In genomic region chr6:41055581-41055980, GRCm38 (mm10) we compare ENCODE assay signal across 9 mouse cellular contexts. TPM values are rescaled to one million over a fixed set of nuclear protein-coding genes. Genes with fewer than 3 reads are reported as not detected.
DNase-seq lines count a peak whose midpoint lies in the region; ATAC-seq and TF ChIP-seq lines count a peak whose summit lies in the region.
"Had no signal": no experiment of that assay in that cellular context is flagged by ENCODE, and none has a peak within 500 bp of the region (broad histone marks: within the 10 kb centered on the region; RNA-seq: fewer than 3 reads in every experiment).

No protein-coding gene starts in this region.

- peak; percentile 43 for TF ChIP-seq RAD21 in CH12.LX (IDR thresholded peaks at IDR 0.05; ENCODE audit: low read depth, low read length)

- no peak overlapping the region for H3K4me2 ChIP-seq in kidney, embryonic 16.5 days (replicated peaks; ENCODE audit: low read depth, low read length)
- no peak overlapping the region for H3K4me2 ChIP-seq in CH12.LX (ENCODE audit: insufficient read depth, low read depth, poor library complexity, severe bottlenecking)
- no peak overlapping the region for H3K4me2 ChIP-seq in limb, embryonic 11.5 days (ENCODE audit: low read depth, severe bottlenecking)

- no peaks in the 10 kb centered on the region for H3K9me3 ChIP-seq in kidney, embryonic 16.5 days (ENCODE audit: low read length)
- H3K9me3 ChIP-seq in CH12.LX (replicated peaks; ENCODE audit: low read length), result no peaks in the 10 kb centered on the region
- no peaks in the 10 kb centered on the region for H3K9me3 ChIP-seq in limb, embryonic 11.5 days (ENCODE audit: control insufficient read depth, low read length)

- peak; percentile 24; the same call in 1 of the 2 replicates for TF ChIP-seq CTCF in cerebellum, adult 2 months (IDR thresholded peaks at IDR 0.05; ENCODE audit: borderline replicate concordance, insufficient read depth, low read depth, low read length)
- peak; percentile 62 to 73 for TF ChIP-seq CTCF in CH12.LX (conservative IDR thresholded peaks at IDR 0.05 in 1 of 2, IDR thresholded peaks at IDR 0.05 in 1 of 2; ENCODE audit: low read depth in 2 of 2, low read length in 2 of 2)
- TF ChIP-seq CTCF in thymus, adult 2 months (IDR thresholded peaks at IDR 0.05; ENCODE audit: borderline replicate concordance, control insufficient read depth, extremely low read depth, insufficient read depth, low read length, poor library complexity), result no peak

- TF ChIP-seq EP300 in CH12.LX (IDR thresholded peaks at IDR 0.05; ENCODE audit: low read length), result no peak

- no peak overlapping the region for H3K9ac ChIP-seq in kidney, embryonic 16.5 days (replicated peaks; ENCODE audit: low read length)
- H3K9ac ChIP-seq in CH12.LX (ENCODE audit: insufficient read depth, low read depth), result no peak overlapping the region
- no peak overlapping the region for H3K9ac ChIP-seq in limb, embryonic 11.5 days (ENCODE audit: low read length)

- DNase-seq in cerebellum, adult 2 months, result no peak
- peak; percentile 34 to 51 for DNase-seq in kidney, postnatal 4 days
- peak; percentile 58 for DNase-seq in CH12.LX (ENCODE audit: extremely low read depth)
- DNase-seq in limb, embryonic 11.5 days (ENCODE audit: low spot score), result peak; percentile 49
- peak; percentile 64 for DNase-seq in thymus, adult 2 months

- H3K4me3 ChIP-seq in cerebellum, adult 2 months (replicated peaks; ENCODE audit: insufficient read depth, low read depth, low read length), result no peak overlapping the region
- H3K4me3 ChIP-seq in kidney, embryonic 16.5 days (ENCODE audit: low read length), result no peak overlapping the region
- H3K4me3 ChIP-seq in CH12.LX (replicated peaks in 1 of 3; ENCODE audit: low read depth in 2 of 3, low read length in 2 of 3, poor library complexity in 1 of 3), result no peak overlapping the region
- H3K4me3 ChIP-seq in limb, embryonic 11.5 days (ENCODE audit: low read depth, low read length), result no peak overlapping the region
- no peak overlapping the region for H3K4me3 ChIP-seq in thymus, adult 2 months (ENCODE audit: control insufficient read depth, insufficient read depth, low read length)

- dilution Hi-C loops in CH12.LX (cut with MboI; ENCODE audit: extremely low pct_ligation_motif_present, extremely low pct_unique_long_range_greater_than_20kb, low sequenced_read_pairs), result no loop called here

- 23% methylated on average over 2 of the region's 2 CpGs for WGBS in cerebellum, adult 2 months
- WGBS in kidney, embryonic 16.5 days, result 50% methylated on average over 2 of the region's 2 CpGs
- WGBS in limb, embryonic 11.5 days, result 50% methylated on average over 2 of the region's 2 CpGs
- 3% methylated on average over 2 of the region's 2 CpGs for WGBS in thymus, adult 2 months

- in situ Hi-C loops in CH12.LX (cut with MboI; ENCODE audit: low pct_ligation_motif_present, low pct_unique_long_range_greater_than_20kb, low sequenced_read_pairs), result no loop called here

- no peak for TF ChIP-seq POLR2A in cerebellum, adult 2 months (IDR thresholded peaks at IDR 0.05; ENCODE audit: borderline replicate concordance, insufficient read depth, low read length)
- no peak for TF ChIP-seq POLR2A in CH12.LX (IDR thresholded peaks at IDR 0.05; ENCODE audit: low read depth, low read length)
- TF ChIP-seq POLR2A in thymus, adult 2 months (IDR thresholded peaks at IDR 0.05; ENCODE audit: control insufficient read depth, extremely low read depth, insufficient read depth, low read length, poor library complexity), result no peak

- H3K36me3 ChIP-seq in kidney, embryonic 16.5 days (ENCODE audit: insufficient read depth, low read length), result no peaks in the 10 kb centered on the region
- no peaks in the 10 kb centered on the region for H3K36me3 ChIP-seq in CH12.LX (replicated peaks in 1 of 2; ENCODE audit: control insufficient read depth in 1 of 2, insufficient read depth in 1 of 2, low read length in 1 of 2)
- no peaks in the 10 kb centered on the region for H3K36me3 ChIP-seq in limb, embryonic 11.5 days (ENCODE audit: control insufficient read depth, insufficient read depth, low read length)
- H3K36me3 ChIP-seq in thymus, adult 2 months (ENCODE audit: control insufficient read depth, insufficient read depth, low read length), result no peaks in the 10 kb centered on the region

- no peaks in the 10 kb centered on the region for H3K27me3 ChIP-seq in cerebellum, adult 2 months (ENCODE audit: control insufficient read depth, insufficient read depth, low read length)
- H3K27me3 ChIP-seq in kidney, embryonic 16.5 days (ENCODE audit: insufficient read depth, low read length), result no peaks in the 10 kb centered on the region
- H3K27me3 ChIP-seq in CH12.LX (replicated peaks), result no peaks in the 10 kb centered on the region
- no peaks in the 10 kb centered on the region for H3K27me3 ChIP-seq in limb, embryonic 11.5 days (ENCODE audit: control insufficient read depth, insufficient read depth, low read length)
- H3K27me3 ChIP-seq in thymus, adult 2 months (ENCODE audit: control insufficient read depth, insufficient read depth, low read length), result no peaks in the 10 kb centered on the region

- no peaks in the 10 kb centered on the region for H3K79me2 ChIP-seq in CH12.LX (replicated peaks; ENCODE audit: control insufficient read depth, extremely low read depth, insufficient read depth, poor library complexity, severe bottlenecking)

- H3K27ac ChIP-seq in cerebellum, adult 2 months (ENCODE audit: insufficient read depth, low read length), result no peak overlapping the region
- H3K27ac ChIP-seq in kidney, embryonic 16.5 days (ENCODE audit: low read length), result no peak overlapping the region
- H3K27ac ChIP-seq in CH12.LX (ENCODE audit: insufficient read depth, low read depth), result no peak overlapping the region
- no peak overlapping the region for H3K27ac ChIP-seq in limb, embryonic 11.5 days (replicated peaks; ENCODE audit: low read depth, low read length)
- H3K27ac ChIP-seq in thymus, adult 2 months (ENCODE audit: control insufficient read depth, insufficient read depth, low read length), result no peak overlapping the region; the same call in 1 of the 2 replicates

- ATAC-seq in cerebellum, adult (ENCODE audit: insufficient number of reproducible peaks, low FRiP score, low TSS enrichment), result no peak
- no peak for ATAC-seq in kidney, embryonic 16.5 days (ENCODE audit: low FRiP score, low TSS enrichment)
- ATAC-seq in common myeloid progenitor, adult 5-6 weeks (replicated peaks; ENCODE audit: low read depth, poor library complexity, severe bottlenecking), result peak; percentile 80
- ATAC-seq in limb, embryonic 11.5 days (ENCODE audit: insufficient number of reproducible peaks, low FRiP score, low TSS enrichment, low read depth), result no peak

- no peaks in the 10 kb centered on the region for H3K4me1 ChIP-seq in cerebellum, adult 2 months (ENCODE audit: control insufficient read depth, insufficient read depth, low read length)
- H3K4me1 ChIP-seq in kidney, embryonic 16.5 days (ENCODE audit: insufficient read depth, low read length), result no peaks in the 10 kb centered on the region
- peaks cover 0 to 10% of the 10 kb centered on the region in 2 experiments; a peak in 2 of 4 replicates for H3K4me1 ChIP-seq in CH12.LX (ENCODE audit: control insufficient read depth in 1 of 2, insufficient read depth in 2 of 2)
- H3K4me1 ChIP-seq in limb, embryonic 11.5 days (ENCODE audit: control insufficient read depth, insufficient read depth, low read length), result no peaks in the 10 kb centered on the region
- no peaks in the 10 kb centered on the region; the same call in 1 of the 2 replicates for H3K4me1 ChIP-seq in thymus, adult 2 months (replicated peaks; ENCODE audit: control insufficient read depth, insufficient read depth, low read length)

TF ChIP-seq in CH12.LX, 34 proteins besides CTCF, POLR2A, EP300 and RAD21:
- no peak for TF ChIP-seq JUND (conservative IDR thresholded peaks at IDR 0.05; ENCODE audit: low read depth, low read length)
- no peak for TF ChIP-seq ETS1 (conservative IDR thresholded peaks at IDR 0.05; ENCODE audit: low read depth, low read length)
- peak; percentile 44 for TF ChIP-seq SMC3 (IDR thresholded peaks at IDR 0.05; ENCODE audit: low read depth, low read length)

RNA-seq across cellular contexts. Expression of gene 2210010C04Rik, which starts 20.3 kb away (rescaled TPM):
- 0.05 TPM in 1 of 2 replicates, not detected in the other for polyA plus RNA-seq in cerebellum, adult 2 months (2012; rRNA removed)
- not detected in 2 replicates for polyA plus RNA-seq in kidney, embryonic 16.5 days (2015; fragmentation: Nextera tagmentation; extraction: Ambion mirVana)
- not detected in 2 replicates for total RNA-seq in CH12.LX (2012; rRNA removed)
- not detected in 2 replicates for total RNA-seq in CH12.LX (2014; rRNA removed)
- not detected in 2 replicates for polyA plus RNA-seq in CH12.LX (2012; ENCODE audit: insufficient read length, low read depth)
- total RNA-seq in common myeloid progenitor, adult 5-6 weeks (2017), result not detected in 2 replicates
- not detected in 2 replicates for polyA plus RNA-seq in limb, embryonic 11.5 days (2014; fragmentation: Nextera tagmentation; extraction: Ambion mirVana)
- polyA plus RNA-seq in thymus, adult 2 months (2012; rRNA removed), result 0.27 TPM in 2 replicates
- total RNA-seq: layer of hippocampus, postnatal 14 days had no signal

RNA-seq across cellular contexts. Expression of gene Gm2663, which starts 56.3 kb away (rescaled TPM):
- not detected in 2 replicates for polyA plus RNA-seq in cerebellum, adult 2 months (2012; rRNA removed)
- polyA plus RNA-seq in kidney, embryonic 16.5 days (2015; fragmentation: Nextera tagmentation; extraction: Ambion mirVana), result not detected in 2 replicates
- total RNA-seq in CH12.LX (2012; rRNA removed) (not detected in 2 replicates), CH12.LX (2014; rRNA removed) (not detected in 2 replicates)
- not detected in 2 replicates for polyA plus RNA-seq in CH12.LX (2012; ENCODE audit: insufficient read length, low read depth)
- total RNA-seq in common myeloid progenitor, adult 5-6 weeks (2017), result not detected in 2 replicates
- polyA plus RNA-seq in limb, embryonic 11.5 days (2014; fragmentation: Nextera tagmentation; extraction: Ambion mirVana), result not detected in 2 replicates
- not detected in 2 replicates for polyA plus RNA-seq in thymus, adult 2 months (2012; rRNA removed)
- total RNA-seq: layer of hippocampus, postnatal 14 days had no signal

Comparison
In these comparisons a context has a peak if more than half of its experiments do, and no peak if none do; other contexts are left out.
1. DNase-seq: peak in kidney, postnatal 4 days (2 of 2), CH12.LX (single experiment), limb, embryonic 11.5 days (single experiment) and thymus, adult 2 months (single experiment); none in cerebellum, adult 2 months (0 of 2).